Mouse (Mus musculus) urinary bladder, adult 2 months (tissue): ENCODE data around the gene Aldh3b3. TPM values are rescaled to one million over a fixed set of nuclear protein-coding genes. Genes with fewer than 3 reads are reported as not detected.
A peak's percentile ranks its signal among the peaks of the same experiment; 100 is the strongest.

Source experiments
- DNase-seq: peaks from one replicate; pipeline ENCODE4 v3.0.0; 2022; ENCODE audit warnings: low spot score
- polyA plus RNA-seq: library from polyadenylated mRNA; depleted of rRNA; stranded (reverse); fragments of >200 nt; gene quantifications from 2 replicates; pipeline ENCODE4 v1.2.3, GENCODE M21; 2012; rRNA removed

Aldh3b3 gene
- polyA plus RNA-seq, 1 experiment, result 0.73 TPM

GRCm38 (mm10) chr19:4001752-4002151 is 43.3 kb downstream of the Aldh3b3 start:
- no peak for DNase-seq

DNA sequence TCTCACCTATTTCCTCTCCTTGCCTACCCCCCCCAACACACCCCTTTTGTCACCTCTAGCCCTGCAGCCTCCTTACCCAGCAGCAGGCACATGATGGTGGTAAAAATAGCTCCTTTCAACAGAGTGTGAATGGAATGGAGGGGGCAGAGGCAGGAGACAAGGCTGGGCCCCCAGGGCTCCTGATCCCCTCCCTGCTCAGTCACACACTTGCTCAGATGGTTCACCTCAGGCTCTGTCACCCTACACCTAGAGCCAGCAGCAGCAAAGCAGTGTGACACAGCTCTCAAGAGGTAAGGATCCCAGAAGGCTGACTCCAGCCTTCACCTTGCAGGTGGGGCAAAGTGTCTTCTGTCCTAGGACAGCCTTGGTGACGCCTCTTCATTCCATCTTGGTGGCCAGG is 44.7 kb downstream of the Aldh3b3 start, which contains the start of gene Doc2g:
Doc2g (plus strand) TSS at position 202 of the 400 bp plus-strand sequence.
- DNase-seq, result no peak

DNA sequence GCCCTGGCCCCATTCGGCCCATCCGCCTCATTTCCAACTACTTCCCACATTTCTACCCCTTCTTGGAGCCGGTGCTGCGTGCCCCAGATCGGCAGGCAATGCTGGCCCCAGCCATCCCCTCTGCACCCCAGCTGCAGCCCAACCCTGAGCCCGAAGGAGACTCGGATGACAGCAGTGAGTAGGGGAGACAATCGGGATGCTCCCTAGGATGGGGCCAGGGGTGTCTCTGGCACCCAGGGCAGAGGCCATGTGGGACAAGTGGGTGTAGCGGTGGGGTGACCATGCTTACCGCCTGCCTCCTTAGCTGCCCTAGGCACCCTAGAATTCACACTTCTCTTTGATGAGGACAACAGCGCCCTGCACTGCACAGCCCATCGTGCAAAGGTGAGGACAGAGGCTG is 45.2 kb downstream of the Aldh3b3 start:
- DNase-seq, result no peak

DNA sequence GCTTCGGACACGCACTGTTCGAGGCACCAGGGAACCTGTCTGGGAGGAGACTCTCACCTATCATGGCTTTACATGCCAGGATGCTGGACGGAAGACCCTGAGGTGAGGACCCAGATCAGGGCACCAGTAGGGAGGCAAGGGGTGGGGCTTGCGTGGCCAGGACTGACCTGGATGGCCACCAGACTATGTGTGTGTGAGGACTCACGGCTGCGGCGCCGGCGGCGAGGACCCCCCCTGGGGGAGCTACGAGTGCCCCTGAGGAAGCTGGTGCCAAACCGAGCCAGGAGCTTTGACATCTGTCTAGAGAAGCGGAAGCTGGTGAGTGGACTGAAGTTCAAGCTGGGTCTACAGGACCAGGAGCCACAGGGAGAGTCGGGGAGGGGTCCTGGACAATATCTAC is 45.9 kb downstream of the Aldh3b3 start:
- no peak for DNase-seq

DNA sequence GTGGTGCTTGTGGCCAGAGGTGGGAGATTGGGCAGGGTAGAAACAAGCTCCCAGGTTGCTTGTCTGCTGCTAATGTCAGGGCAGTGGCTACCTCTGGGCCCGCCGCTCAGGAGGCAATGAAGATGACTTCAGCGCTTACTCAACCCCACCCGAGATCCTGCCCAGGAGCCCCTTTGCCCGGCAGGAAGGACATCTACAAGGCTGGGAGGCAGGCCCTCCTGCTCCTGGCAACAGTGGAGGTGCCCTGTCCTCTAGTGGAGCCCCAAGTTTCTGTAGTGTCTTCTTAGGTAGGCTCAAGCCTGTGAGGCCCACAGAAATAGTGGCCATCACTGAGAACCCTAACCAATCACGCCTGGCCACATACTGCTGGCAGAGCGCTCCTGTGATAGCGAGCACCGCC is 46.6 kb downstream of the Aldh3b3 start:
- DNase-seq, result no peak

GRCm38 (mm10) chr19:4005971-4006370 is 47.5 kb downstream of the Aldh3b3 start:
- no peak for DNase-seq

DNA sequence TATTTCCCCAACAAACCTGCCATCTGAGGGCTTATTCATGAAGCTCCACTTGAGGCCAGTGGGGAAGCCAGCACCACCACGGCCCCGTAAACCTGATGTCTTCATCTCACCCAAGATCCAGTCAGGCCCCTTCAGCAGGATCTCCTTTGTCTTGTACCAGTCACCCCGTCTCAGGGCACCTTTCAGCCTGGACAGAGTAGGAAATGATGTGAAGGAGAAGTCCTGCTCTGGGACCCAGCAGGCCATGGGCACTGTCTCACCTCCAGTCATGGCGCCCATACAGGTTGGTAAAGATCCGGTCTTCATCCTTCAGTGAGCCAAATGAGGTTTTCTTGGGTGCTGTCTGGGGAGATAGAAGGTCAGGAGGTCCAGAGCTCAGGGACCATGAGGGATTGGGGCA is 52.6 kb downstream of the Aldh3b3 start:
- no peak for DNase-seq

GRCm38 (mm10) chr19:4012432-4013022 is 54.1 kb downstream of the Aldh3b3 start, which contains the start of gene Ndufv1:
Gene Ndufv1 (minus strand): TSS chr19:4012806.
- DNase-seq, result peak; percentile 86

GRCm38 (mm10) chr19:4013066-4013465 is 54.6 kb downstream of the Aldh3b3 start:
- DNase-seq, result no peak

GRCm38 (mm10) chr19:4014802-4015201 is 56.4 kb downstream of the Aldh3b3 start:
- no peak for DNase-seq

DNA sequence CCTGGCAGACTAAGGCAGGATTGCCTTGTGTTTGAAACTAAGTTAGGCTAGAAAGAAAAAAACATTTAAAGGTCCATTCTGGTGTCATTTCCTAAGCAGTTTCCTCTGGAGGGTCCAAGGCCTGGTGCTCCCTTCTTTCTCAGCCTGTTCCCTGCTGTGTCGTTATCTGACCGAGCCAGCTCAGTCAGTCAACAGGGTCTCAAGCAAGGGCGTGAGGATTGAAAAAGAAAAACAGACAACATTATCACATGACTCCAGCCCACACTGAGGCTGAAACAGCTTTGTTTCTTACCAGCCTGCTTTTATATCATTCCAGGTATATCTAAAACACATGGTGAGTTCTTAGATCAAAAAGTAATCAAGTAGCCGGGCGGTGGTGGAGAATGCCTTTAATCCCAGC is 57.2 kb downstream of the Aldh3b3 start:
- no peak for DNase-seq

- DNase-seq, result no peak
Measured at GRCm38 (mm10) chr19:4017921-4018587, 59.6 kb downstream of the Aldh3b3 start.

GRCm38 (mm10) chr19:4018743-4019583 is 60.5 kb downstream of the Aldh3b3 start:
- no peak for DNase-seq

Other genes starting within 250 kb of the Aldh3b3 start
- gene Kmt5b, start 191.2 kb upstream of the Aldh3b3 start, polyA plus RNA-seq, result 25.6 and 28.7 TPM in 2 replicates
- 49.2 and 63.0 TPM in 2 replicates for gene Chka, start 106.9 kb upstream of the Aldh3b3 start, polyA plus RNA-seq
- 88.3 and 112 TPM in 2 replicates for gene Tcirg1, start 51.5 kb upstream of the Aldh3b3 start, polyA plus RNA-seq
- 223 and 242 TPM in 2 replicates for gene Ndufs8, start 45.9 kb upstream of the Aldh3b3 start, polyA plus RNA-seq
- gene Aldh3b1, start 28.8 kb upstream of the Aldh3b3 start, polyA plus RNA-seq, result 6.8 TPM in 2 replicates
- gene Unc93b1, start 23.5 kb upstream of the Aldh3b3 start, polyA plus RNA-seq, result 85.1 and 99.6 TPM in 2 replicates
- 108 and 135 TPM in 2 replicates for gene Aldh3b2, start 13.7 kb downstream of the Aldh3b3 start, polyA plus RNA-seq
- gene Acy3, start 27.9 kb downstream of the Aldh3b3 start, polyA plus RNA-seq, result 13.0 and 15.0 TPM in 2 replicates
- gene Tbx10, start 34.1 kb downstream of the Aldh3b3 start, polyA plus RNA-seq, result 0.03 TPM in 1 of 2 replicates, not detected in the other
- 5.1 and 7.5 TPM in 2 replicates for gene Nudt8, start 41.9 kb downstream of the Aldh3b3 start, polyA plus RNA-seq
- 3.2 and 3.6 TPM in 2 replicates for gene Gm49405, start 42.0 kb downstream of the Aldh3b3 start, polyA plus RNA-seq
- 9.9 and 11.1 TPM in 2 replicates for gene Doc2g, start 44.7 kb downstream of the Aldh3b3 start, polyA plus RNA-seq
- 157 and 167 TPM in 2 replicates for gene Ndufv1, start 54.2 kb downstream of the Aldh3b3 start, polyA plus RNA-seq
- gene Gstp1, start 79.3 kb downstream of the Aldh3b3 start, polyA plus RNA-seq, result 582 and 591 TPM in 2 replicates
- 69.1 and 69.5 TPM in 2 replicates for gene Gstp2, start 87.4 kb downstream of the Aldh3b3 start, polyA plus RNA-seq
- gene Gstp3, start 100.9 kb downstream of the Aldh3b3 start, polyA plus RNA-seq, result 5.5 and 7.1 TPM in 2 replicates
- not detected in 2 replicates for gene Cabp2, start 122.9 kb downstream of the Aldh3b3 start, polyA plus RNA-seq
- gene Cdk2ap2, start 138.5 kb downstream of the Aldh3b3 start, polyA plus RNA-seq, result 74.4 and 89.6 TPM in 2 replicates
- gene Pitpnm1, start 141.4 kb downstream of the Aldh3b3 start, polyA plus RNA-seq, result 44.1 and 45.2 TPM in 2 replicates
- 154 and 160 TPM in 2 replicates for gene Aip, start 167.2 kb downstream of the Aldh3b3 start, polyA plus RNA-seq
- 0.04 and 0.10 TPM in 2 replicates for gene Gpr152, start 181.1 kb downstream of the Aldh3b3 start, polyA plus RNA-seq
- gene Cabp4, start 185.4 kb downstream of the Aldh3b3 start, polyA plus RNA-seq, result 0.30 and 0.31 TPM in 2 replicates
- gene Coro1b, start 190.0 kb downstream of the Aldh3b3 start, polyA plus RNA-seq, result 243 and 277 TPM in 2 replicates
- 4.2 and 4.4 TPM in 2 replicates for gene Ptprcap, start 195.0 kb downstream of the Aldh3b3 start, polyA plus RNA-seq
- gene Rps6kb2, start 204.7 kb downstream of the Aldh3b3 start, polyA plus RNA-seq, result 42.6 and 51.9 TPM in 2 replicates
- gene Carns1, start 216.8 kb downstream of the Aldh3b3 start, polyA plus RNA-seq, result 18.7 and 21.7 TPM in 2 replicates
- gene Tbc1d10c, start 232.6 kb downstream of the Aldh3b3 start, polyA plus RNA-seq, result 2.9 and 3.9 TPM in 2 replicates
- 257 and 304 TPM in 2 replicates for gene Ppp1ca, start 233.4 kb downstream of the Aldh3b3 start, polyA plus RNA-seq
- 19.2 and 23.2 TPM in 2 replicates for gene Rad9a, start 243.0 kb downstream of the Aldh3b3 start, polyA plus RNA-seq